Mouse (Mus musculus): ENCODE measurements around the gene H2afy.

DNA sequence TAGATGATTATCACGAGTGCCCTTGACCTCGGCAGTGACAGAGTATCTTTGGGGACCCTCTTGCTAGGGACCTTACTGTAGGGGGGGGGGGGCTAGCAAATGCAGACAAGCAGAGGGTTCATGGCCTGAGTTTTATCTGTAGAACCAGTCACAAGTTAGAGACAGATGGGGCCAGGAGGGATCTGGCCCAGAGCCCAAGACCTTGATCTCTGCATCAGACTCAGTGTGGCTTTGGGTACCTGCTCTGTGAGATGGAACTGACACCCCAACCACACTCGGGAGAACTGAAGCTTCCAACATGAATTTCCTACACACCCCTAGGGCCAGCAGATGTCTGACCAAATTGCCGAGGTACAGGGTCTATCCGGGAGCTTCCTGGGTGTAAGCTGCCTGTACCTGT is 63.0 kb downstream of the H2afy start:
- TF ChIP-seq POLR2A (IDR thresholded peaks at IDR 0.05; ENCODE audit: control insufficient read depth, low read depth, low read length), result no peak
- TF ChIP-seq CTCF (IDR thresholded peaks at IDR 0.05; ENCODE audit: control insufficient read depth, insufficient read depth, insufficient replicate concordance, low read depth, low read length), result no peak
